Mouse (Mus musculus): ENCODE data around the gene Fancb. TPM values are rescaled to one million over a fixed set of nuclear protein-coding genes. Genes with fewer than 3 reads are reported as not detected.

Fancb gene
- total RNA-seq (2023): 1 to 10 TPM; 2.7 to 3.1 TPM

GRCm38 (mm10) chrX:164980193-164980775 is at the start of gene Fancb, which contains the start of gene Mospd2:
Fancb (plus strand) TSS chrX:164980592.
Mospd2 (minus strand) TSS chrX:164980375.

GRCm38 (mm10) chrX:165004779-165005324 is 24.5 kb downstream of the Fancb start, which contains the start of gene Gm17604:
Gm17604 (minus strand) TSS chrX:165004829.

Other genes with a start within 250 kb of the Fancb start
- gene Mospd2, start 217 bp upstream of the Fancb start, total RNA-seq (2023): 10 to 100 TPM; 80.8 to 83.1 TPM
- gene Gm17604, start 24.2 kb downstream of the Fancb start, total RNA-seq (2023): not detected

All from neutrophil, adult 59 days (primary cell).